In genomic region chr11:74863471-74863870, GRCm38 (mm10) we compare ENCODE assay signal across 10 mouse cellular contexts. TPM values are rescaled to one million over a fixed set of nuclear protein-coding genes. Genes with fewer than 3 reads are reported as not detected.
A peak's percentile ranks its signal among the peaks of the same experiment; 100 is the strongest.
DNase-seq lines count a peak whose midpoint lies in the region; ATAC-seq and TF ChIP-seq lines count a peak whose summit lies in the region.
"Had no signal": no experiment of that assay in that cellular context is flagged by ENCODE, and none has a peak within 500 bp of the region (broad histone marks: within the 10 kb centered on the region; RNA-seq: fewer than 3 reads in every experiment).

No protein-coding gene starts in this region.

- DNase-seq in gastrocnemius, postnatal 10 days, result peak; percentile 40
- no peak for DNase-seq in gastrocnemius, postnatal 4 days (ENCODE audit: low spot score in 2 of 2)
- DNase-seq in embryo, embryonic 11 days, result peak; percentile 47
- DNase-seq in right cerebral cortex, postnatal 36 days (ENCODE audit: low spot score in 2 of 2), result no peak
- DNase-seq: kidney, adult 11 months had no signal

- 20% methylated on average over 11 of the region's 11 CpGs for WGBS in limb, embryonic 13.5 days

- H3ac ChIP-seq in C2C12 (ENCODE audit: control insufficient read depth, insufficient read length, low read depth), result no peak overlapping the region

- H3K79me2 ChIP-seq in C2C12 (ENCODE audit: control insufficient read depth, insufficient read depth), result no peaks in the 10 kb centered on the region

- no peaks in the 10 kb centered on the region for H3K27me3 ChIP-seq in C2C12 (ENCODE audit: control insufficient read depth, insufficient read depth, insufficient read length)
- H3K27me3 ChIP-seq in limb, embryonic 13.5 days, result no peaks in the 10 kb centered on the region

- no peak overlapping the region for H3K27ac ChIP-seq in limb, embryonic 13.5 days

- H3K4me3 ChIP-seq in C2C12 (ENCODE audit: insufficient read depth, poor library complexity, severe bottlenecking), result no peak overlapping the region
- no peak overlapping the region for H3K4me3 ChIP-seq in limb, embryonic 13.5 days

- H3K4me2 ChIP-seq in limb, embryonic 13.5 days (replicated peaks), result no peak overlapping the region

- no peaks in the 10 kb centered on the region for H3K4me1 ChIP-seq in limb, embryonic 13.5 days

- H3K9me3 ChIP-seq in limb, embryonic 13.5 days, result no peaks in the 10 kb centered on the region
- H3K9me3 ChIP-seq: G1E had no signal

- no peak for ATAC-seq in limb, embryonic 13.5 days (ENCODE audit: low FRiP score, low read depth)
- no peak for ATAC-seq in megakaryocyte-erythroid progenitor cell, adult 5-6 weeks (replicated peaks; ENCODE audit: low FRiP score, low TSS enrichment, poor library complexity, severe bottlenecking)
- no peak for ATAC-seq in megakaryocyte, adult 5-6 weeks (ENCODE audit: poor library complexity, severe bottlenecking)

- TF ChIP-seq CTCF in C2C12 (IDR thresholded peaks at IDR 0.05; ENCODE audit: control insufficient read depth, insufficient read depth, insufficient read length), result peak; percentile 4

- H3K36me3 ChIP-seq in C2C12 (ENCODE audit: control insufficient read depth, insufficient read depth), result no peaks in the 10 kb centered on the region
- H3K36me3 ChIP-seq in limb, embryonic 13.5 days, result peaks cover 15% of the 10 kb centered on the region

- H3K79me3 ChIP-seq in C2C12 (ENCODE audit: low read depth), result no peaks in the 10 kb centered on the region

- H3K9ac ChIP-seq in limb, embryonic 13.5 days, result 0 out of 2 replicates have a peak overlapping the region, but pooled peaks have one; percentile 13

TF ChIP-seq in C2C12, 6 proteins besides CTCF, POLR2A, EP300 and RAD21:
- TF ChIP-seq MAX (IDR thresholded peaks at IDR 0.05), result no peak
- TF ChIP-seq MYOD1 (IDR thresholded peaks at IDR 0.05; ENCODE audit: control insufficient read depth, insufficient read length, low read depth), result no peak
TF ChIP-seq in C2C12: peak in this region for 0.

RNA-seq across cellular contexts. Expression of gene Mnt, which starts 32.8 kb away (rescaled TPM):
- total RNA-seq in gastrocnemius, postnatal 10 days (2021), result 1 to 10 TPM; 7.6 to 9.8 TPM
- total RNA-seq in gastrocnemius, postnatal 4 days (2021), result 10 to 100 TPM; 12.3 to 13.0 TPM
- 7.5 TPM for polyA plus RNA-seq in C2C12 (2012; fragmentation: generic; extraction: Trizol)
- 5.3 and 5.8 TPM in 2 replicates for polyA plus RNA-seq in limb, embryonic 13.5 days (2015; fragmentation: Nextera tagmentation; extraction: Ambion mirVana)
- total RNA-seq in megakaryocyte-erythroid progenitor cell, adult 5-6 weeks (2014; fragmentation: Nextera tagmentation), result 9.1 and 17.1 TPM in 2 replicates
- total RNA-seq in megakaryocyte-erythroid progenitor cell, adult 5-6 weeks (2017), result 2.6 and 3.6 TPM in 2 replicates
- 14.5 and 17.0 TPM in 2 replicates for total RNA-seq in megakaryocyte, adult 5-6 weeks (2015)
- total RNA-seq in megakaryocyte, adult 5-6 weeks (2017), result 3.8 and 6.1 TPM in 2 replicates

RNA-seq across cellular contexts. Expression of gene Sgsm2, which starts 33.4 kb away (rescaled TPM):
- total RNA-seq in gastrocnemius, postnatal 10 days (2021), result 1 to 10 TPM; 4.6 to 6.9 TPM
- total RNA-seq in gastrocnemius, postnatal 4 days (2021), result 10 to 100 TPM; 10.5 to 12.0 TPM
- 7.8 TPM for polyA plus RNA-seq in C2C12 (2012; fragmentation: generic; extraction: Trizol)
- polyA plus RNA-seq in limb, embryonic 13.5 days (2015; fragmentation: Nextera tagmentation; extraction: Ambion mirVana), result 4.5 and 6.0 TPM in 2 replicates
- total RNA-seq in megakaryocyte-erythroid progenitor cell, adult 5-6 weeks (2014; fragmentation: Nextera tagmentation), result 8.3 and 10.3 TPM in 2 replicates
- 3.1 and 10.1 TPM in 2 replicates for total RNA-seq in megakaryocyte-erythroid progenitor cell, adult 5-6 weeks (2017)
- 0.64 and 1.1 TPM in 2 replicates for total RNA-seq in megakaryocyte, adult 5-6 weeks (2015)
- 1.2 and 1.6 TPM in 2 replicates for total RNA-seq in megakaryocyte, adult 5-6 weeks (2017)

RNA-seq across cellular contexts. Expression of gene Tsr1, which starts 34.4 kb away (rescaled TPM):
- 10 to 100 TPM; 25.7 to 26.1 TPM for total RNA-seq in gastrocnemius, postnatal 10 days (2021)
- 10 to 100 TPM; 28.6 to 30.4 TPM for total RNA-seq in gastrocnemius, postnatal 4 days (2021)
- 42.2 TPM for polyA plus RNA-seq in C2C12 (2012; fragmentation: generic; extraction: Trizol)
- 44.8 and 45.6 TPM in 2 replicates for polyA plus RNA-seq in limb, embryonic 13.5 days (2015; fragmentation: Nextera tagmentation; extraction: Ambion mirVana)
- 80.0 and 80.7 TPM in 2 replicates for total RNA-seq in megakaryocyte-erythroid progenitor cell, adult 5-6 weeks (2014; fragmentation: Nextera tagmentation)
- total RNA-seq in megakaryocyte-erythroid progenitor cell, adult 5-6 weeks (2017), result 139 and 154 TPM in 2 replicates
- total RNA-seq in megakaryocyte, adult 5-6 weeks (2015), result 7.7 and 9.1 TPM in 2 replicates
- total RNA-seq in megakaryocyte, adult 5-6 weeks (2017), result 17.3 and 18.7 TPM in 2 replicates

Comparison
In these comparisons a context has a peak if more than half of its experiments do, and no peak if none do; other contexts are left out.
1. DNase-seq: peak in gastrocnemius, postnatal 10 days (single experiment) and embryo, embryonic 11 days (single experiment); none in gastrocnemius, postnatal 4 days (0 of 2) and right cerebral cortex, postnatal 36 days (0 of 2).